Mouse (Mus musculus) gonadal fat pad, adult 2 months (tissue): ENCODE data around the gene Tbkbp1. TPM values are rescaled to one million over a fixed set of nuclear protein-coding genes. Genes with fewer than 3 reads are reported as not detected.
A peak's percentile ranks its signal among the peaks of the same experiment; 100 is the strongest.

ENCODE experiments used
- DNase-seq: peaks from one replicate; pipeline ENCODE4 v3.0.0-alpha.2; 2012; ENCODE audit warnings: low read depth
- polyA plus RNA-seq: library from polyadenylated mRNA; depleted of rRNA; stranded (reverse); fragments of >200 nt; gene quantifications from 2 replicates; pipeline ENCODE4 v1.2.3, GENCODE M21; 2012

Gene Tbkbp1
- polyA plus RNA-seq, 1 experiment, result 11.9 TPM

DNA sequence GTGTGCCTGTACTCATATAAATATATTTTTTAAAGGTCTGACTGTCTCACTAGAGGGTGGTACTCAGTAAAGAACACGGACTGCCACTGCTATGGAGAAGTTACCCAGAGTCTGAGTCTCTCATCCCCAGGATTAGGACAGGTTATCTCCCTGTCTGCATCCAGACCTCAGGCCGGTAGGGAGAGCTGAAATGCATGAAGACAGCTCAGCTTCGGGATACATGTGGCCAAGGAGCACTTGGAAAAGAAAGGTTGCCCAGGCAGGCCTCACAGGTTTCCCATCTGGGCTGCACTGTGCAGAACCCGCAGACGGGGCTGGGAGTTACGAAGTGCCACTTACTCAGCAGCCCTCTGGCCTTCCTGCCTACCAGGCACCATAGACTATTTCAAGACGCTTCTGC is 5.7 kb upstream of the Tbkbp1 start:
- no peak for DNase-seq

DNA sequence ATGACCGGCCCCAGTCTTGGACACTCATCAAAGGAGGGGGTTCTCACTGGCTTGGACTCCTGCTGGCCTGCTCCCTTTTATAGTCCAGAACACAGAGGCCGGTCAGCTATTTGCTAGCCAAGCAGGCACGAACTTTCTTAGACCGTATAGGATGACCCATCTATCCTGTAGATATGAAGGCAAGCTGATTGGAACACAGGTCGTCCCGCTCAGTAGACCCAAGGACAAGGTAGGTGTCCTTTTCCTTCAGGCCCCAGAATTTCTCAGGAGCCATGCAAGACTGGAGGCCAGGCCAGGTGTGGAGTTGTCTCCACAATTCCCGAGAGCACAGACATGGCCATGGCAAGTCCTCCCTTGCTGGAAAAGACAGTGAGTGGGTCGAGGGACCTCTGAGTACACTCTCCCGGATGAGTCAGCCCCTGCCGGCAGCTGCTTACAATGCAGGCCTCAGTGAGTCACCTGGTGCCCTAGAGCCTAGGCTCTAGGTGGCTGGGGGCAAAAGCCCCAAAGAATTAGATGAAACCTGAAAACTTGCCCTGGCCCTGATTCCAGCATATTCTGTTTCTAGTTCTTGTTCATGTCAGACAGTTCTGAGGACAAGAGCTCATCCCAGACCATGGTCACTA is 1.5 kb upstream of the Tbkbp1 start:
- DNase-seq, result no peak

DNA sequence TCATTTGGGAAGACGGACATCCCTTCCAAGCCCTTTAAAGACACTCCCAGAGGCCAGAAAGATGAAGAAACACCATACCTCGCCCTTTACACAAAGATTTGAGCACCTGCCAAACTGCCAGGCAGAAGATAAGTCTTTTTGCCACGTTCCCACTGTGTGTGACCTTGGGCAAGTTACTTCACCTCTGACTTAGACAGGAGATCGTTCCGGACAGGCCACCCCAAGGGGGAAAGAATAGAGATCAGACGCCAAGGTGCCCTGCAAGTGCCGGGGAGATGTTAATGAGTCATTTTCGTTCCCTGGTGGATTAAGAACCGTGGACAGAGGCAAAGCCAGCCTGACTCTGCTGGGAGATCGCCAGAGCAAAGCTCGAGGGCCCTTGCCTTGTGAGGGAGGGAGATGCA is 730 bp upstream of the Tbkbp1 start:
- DNase-seq, result peak; percentile 92

DNA sequence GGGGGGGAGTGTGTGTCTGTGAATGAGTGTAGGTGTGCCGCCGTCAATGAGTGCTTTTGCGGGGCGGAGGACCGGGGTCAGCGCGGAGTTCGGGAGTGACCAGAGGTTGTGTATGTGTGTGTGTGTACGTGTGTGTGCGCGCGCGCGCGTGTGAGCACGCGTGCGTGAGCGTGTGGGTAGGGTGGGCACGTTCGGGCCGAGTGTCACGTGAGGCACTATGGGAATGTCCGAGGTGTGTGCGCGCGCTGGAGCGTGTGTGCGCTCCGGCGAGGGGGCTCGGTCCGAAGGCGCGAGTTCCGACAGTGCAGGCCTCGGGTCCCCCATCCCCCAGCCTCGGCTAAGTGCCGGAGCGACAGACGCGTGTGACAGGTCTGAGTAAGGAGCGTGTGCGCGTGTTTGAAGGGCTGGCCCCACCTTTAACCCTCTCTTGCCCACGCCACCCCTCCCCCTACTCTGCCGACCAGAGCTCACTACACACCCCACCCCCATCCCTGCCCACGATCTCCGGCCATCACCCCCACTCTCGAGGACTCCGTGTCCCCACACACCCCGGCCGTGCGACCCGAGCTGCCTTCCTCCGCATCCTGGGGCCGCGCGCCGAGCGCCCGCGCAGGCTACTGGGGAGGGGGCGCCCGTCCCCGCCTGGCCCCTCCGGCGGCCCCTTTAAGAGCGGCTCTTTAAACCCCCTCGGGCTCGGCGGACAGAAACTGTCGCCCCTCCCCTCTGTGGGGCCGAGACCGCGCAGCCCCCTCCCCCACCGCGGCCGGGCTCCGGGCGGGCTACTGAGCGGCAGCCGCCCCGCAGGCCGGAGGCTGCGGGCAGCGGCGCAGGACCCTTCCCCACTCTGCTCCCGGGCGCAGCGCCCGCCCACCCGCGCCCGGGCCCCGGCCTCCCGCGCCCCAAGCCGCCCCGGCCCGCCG is 624 bp downstream of the Tbkbp1 start:
- DNase-seq, result no peak

DNA sequence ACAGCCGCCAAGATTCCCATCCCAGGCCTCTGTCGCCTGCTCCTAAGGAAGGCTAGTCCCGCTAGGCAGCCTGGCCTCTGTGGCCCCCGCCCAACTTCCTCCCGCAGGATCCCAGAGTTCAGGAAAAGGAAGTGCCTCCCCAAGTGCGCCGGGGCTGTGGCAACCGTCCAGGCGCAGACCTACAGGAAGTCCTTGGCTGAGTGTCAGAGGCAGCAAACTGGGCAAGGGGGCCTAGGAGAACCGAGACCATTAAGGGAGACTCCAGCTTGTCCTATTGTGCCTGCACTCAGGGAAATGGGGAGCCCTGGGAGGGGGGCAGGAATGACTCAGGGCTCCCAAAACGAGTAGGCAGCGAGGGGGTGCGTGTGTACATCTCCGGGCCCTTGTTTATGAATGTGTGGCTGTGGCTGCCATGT is 1.3 kb downstream of the Tbkbp1 start:
- DNase-seq, result no peak

DNA sequence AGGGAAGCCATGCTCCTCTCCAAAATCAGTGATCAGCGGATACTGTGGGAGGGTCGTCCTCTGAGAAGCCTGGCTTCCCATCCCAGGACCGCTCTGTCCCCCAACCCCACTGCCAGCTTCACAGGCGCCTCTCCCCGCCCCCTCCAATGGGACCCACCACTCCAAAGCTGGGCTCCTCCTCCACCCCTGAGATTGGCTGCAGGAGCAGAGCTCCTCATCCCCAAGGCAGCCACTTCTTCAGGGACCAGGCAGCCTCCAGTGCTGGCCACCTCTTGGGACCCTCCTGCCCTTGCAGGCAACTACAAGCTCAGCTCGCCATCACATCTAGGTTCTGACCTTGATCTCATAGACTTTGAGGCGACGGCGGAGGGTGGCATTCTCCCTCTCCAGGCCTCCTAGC is 2.3 kb downstream of the Tbkbp1 start:
- DNase-seq, result no peak

DNA sequence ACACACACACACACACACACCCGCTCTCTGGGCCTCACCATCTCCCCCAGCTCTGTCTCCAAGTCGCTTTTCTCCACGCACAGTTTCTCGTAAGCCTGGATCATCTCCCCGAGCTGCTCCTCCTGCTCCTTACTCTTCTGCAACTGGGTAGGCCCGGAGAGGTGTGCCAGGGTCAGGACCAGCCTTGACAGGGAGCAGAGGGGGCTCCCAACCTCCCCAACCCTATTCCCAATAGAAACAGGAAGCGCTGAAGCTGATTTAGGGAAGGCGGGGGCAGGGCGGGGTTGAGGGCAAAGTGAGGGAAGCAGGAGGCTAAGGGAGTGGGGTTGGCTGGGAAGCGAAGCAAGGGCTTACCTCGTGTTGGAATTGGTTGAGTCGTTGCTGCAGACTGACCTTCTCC is 2.7 kb downstream of the Tbkbp1 start:
- DNase-seq, result no peak

DNA sequence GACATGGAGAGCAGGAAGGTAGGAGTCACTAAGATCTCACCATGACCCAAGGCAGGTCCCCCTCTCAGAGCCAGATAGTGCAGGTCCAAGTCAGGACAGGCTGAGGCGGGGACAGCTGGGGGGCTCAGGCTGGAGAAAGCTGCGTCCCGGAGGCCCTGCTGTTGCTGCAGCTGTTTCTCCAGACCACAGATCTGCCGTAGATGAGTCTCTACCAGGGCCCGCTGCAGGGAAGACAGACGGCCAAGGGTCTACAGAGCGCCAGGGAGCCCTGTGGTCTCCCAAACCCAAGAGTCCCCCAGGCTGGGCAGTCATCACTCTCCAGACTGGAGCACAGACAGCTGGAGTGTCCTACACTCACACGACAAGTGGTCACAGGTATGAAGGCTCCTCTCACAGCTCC is 4.0 kb downstream of the Tbkbp1 start:
- DNase-seq, result no peak

DNA sequence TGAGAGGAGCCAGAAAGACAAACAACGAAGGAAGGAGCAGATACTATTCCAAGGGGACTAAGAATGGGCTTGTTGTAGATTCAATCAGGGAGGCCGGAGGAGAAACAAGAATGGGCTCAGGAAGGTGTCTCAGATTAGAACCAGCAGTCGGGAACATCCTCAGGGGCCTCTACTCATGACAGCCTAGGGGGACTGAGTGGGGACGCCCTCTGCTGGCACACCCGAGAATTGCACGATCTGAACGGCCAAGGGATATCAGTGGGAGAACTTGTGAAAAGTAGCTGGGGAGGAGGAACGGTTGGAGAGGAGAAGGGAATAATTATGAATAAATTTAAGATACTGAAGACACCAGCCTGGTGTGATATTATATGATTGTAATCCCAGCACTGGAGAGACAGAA is 4.6 kb downstream of the Tbkbp1 start:
- DNase-seq, result no peak

DNA sequence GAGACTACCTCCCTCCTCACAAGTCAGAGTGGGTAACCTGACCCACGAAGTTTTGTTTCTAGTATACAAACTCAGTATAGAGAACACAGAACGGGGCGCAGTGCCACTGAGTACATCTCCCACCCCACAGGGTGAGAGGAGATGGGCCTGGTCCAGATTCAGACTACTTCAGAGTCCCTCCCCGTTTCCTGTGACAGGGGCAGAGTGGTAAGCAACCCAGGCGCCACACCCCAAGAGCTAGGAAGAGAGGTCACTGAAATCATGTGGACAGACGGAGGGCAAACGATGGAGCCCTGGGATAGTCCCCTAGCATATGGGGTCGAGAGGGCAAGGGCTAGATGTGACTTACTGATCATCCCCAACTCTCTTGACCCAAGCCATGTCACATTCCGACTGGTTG is 5.3 kb downstream of the Tbkbp1 start:
- no peak for DNase-seq

DNA sequence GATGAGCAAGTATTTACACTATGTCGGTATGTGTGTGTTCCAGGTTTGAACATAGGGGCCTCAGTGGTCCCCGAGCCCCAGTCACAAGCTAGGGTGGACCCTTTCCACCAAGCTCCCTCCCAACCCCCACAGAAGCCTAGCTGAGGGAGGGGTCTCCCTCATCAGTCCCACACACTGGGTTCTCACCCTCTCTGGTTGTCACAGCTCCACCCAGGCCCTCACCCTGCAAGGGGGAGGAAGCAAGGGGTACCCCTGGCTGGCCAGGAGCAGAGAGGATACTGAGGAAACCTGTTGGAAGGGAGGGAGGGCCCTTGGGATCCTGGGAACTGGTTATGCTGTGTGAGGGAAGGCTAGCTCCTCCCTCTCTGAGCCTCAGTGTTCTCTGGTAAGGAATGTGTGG is 6.0 kb downstream of the Tbkbp1 start:
- no peak for DNase-seq

DNA sequence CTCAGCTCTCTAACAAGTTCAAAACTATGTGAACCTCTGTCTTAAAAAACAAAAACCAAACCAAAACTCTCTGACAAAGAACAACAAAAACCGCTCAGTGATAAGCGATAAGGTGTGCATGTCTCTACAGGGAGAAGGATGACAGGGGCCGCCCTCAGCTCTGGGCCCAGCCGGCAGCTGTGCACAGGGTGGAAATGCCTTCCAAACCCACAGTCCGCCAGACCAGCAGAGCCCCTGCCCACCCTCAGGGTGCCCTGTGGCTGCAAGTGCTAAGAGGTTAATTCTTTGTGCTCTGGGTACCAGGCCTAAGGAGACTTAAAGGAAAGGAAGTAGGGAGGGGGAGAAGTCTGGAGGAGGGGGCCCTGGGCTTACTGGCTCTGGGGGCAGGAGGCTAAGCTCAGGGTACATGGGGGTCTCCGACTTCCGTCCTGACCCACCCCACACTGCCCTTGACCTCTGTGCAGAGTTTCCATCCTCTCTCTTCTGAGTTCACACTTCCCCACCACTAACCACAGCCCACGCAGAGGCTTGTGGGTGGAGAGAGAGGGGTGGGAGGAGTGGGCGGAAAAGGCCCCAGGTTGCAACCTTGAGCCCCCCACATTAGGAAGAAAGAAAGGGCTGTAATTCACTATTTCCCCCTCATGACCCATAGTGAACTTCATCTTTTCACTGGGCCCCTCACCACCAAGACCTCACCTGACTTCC is 7.9 kb downstream of the Tbkbp1 start:
- DNase-seq, result no peak

DNA sequence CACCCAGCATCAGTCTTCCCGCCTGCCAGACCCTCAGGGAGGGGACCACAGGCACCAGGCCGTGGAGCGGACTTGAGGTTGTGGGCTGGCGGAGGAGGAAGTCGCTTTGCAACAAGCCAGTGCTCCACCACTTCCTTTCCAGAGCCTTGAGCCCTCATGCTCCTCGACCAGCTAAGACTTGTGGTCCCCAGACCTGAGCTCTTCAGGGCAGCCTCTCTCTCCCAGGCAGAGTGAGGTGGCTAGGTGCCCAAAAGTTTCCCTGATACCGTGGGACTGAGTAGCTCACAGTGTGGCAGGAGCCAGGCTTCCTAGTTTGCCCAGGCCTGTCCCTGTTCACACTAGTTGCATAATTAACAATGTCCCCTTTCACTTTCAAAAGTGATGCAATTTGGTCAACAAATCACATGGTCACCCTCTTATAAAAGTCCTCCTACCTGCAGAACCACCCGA is 9.1 kb downstream of the Tbkbp1 start:
- peak; percentile 64 for DNase-seq

DNA sequence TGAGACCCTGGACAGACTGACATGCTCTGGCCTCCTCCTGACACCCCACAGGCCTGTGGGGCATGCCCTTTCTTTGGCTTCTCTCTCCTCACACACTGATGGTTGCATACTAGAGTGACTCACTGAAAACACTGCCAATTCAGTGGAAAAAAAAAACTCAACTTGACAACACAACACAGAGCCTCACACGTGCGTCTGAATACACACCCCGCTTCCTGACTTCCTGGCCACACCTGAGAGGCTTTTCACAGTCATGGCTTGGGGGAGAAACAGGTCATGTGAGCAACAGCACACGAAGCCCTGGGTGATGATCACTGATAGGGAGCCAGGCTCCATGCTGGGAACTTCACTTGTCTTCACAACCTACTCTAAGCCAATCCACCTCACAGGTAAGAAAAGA is 10.5 kb downstream of the Tbkbp1 start:
- DNase-seq, result no peak

DNA sequence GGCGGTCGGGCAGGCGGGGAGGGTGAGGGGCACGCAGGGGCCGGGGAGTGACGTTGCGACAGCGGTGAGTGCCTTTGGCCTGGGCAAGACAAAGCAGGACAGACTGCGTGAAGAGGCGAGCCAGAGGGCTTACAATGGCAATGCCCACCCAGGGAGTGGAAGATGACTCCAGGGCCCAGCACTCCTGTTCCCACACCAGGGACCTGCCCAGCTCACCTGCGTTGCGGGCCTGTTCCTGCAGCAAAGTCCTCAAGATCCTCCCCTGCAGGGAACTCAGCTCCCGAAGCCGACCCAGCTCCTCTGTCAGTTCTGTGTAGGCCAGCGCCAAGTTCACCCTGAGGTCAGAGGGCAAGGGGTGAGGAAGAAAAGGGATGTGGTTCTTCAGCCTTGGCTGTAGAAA is 12.0 kb downstream of the Tbkbp1 start:
- DNase-seq, result no peak

DNA sequence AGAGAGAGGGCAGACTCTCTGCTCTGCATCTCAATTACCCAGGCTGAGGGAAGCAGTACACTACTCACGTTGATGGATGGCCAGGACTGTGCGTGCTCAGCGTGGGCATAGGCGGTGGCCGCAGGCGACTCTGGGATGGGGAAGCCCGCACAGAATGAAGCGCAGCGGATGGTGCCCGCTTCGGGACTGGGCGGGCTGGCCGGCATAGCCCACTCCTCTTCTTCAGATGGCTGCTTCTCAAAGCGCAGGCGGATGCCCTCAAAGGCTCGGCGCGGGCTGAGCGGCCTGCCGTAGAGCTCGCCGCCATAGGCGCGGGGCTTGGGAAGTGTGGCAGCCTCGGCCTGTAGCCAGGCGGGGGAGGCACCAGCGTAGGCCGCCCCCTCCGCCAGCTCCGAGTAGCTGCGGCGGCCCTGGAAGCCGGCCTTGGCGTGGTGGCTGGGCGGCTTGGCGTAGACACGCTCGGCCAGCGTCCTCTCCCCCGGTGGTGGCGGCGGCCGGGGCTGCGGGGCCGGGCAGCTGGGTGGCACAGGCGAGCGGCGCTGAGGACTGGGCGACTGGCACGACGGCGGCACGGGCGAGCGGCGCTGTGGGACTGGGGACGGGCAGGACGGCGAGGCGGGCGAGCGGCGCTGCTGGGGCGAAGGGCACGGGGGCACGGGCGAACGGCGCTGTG is 12.6 kb downstream of the Tbkbp1 start:
- no peak for DNase-seq

DNA sequence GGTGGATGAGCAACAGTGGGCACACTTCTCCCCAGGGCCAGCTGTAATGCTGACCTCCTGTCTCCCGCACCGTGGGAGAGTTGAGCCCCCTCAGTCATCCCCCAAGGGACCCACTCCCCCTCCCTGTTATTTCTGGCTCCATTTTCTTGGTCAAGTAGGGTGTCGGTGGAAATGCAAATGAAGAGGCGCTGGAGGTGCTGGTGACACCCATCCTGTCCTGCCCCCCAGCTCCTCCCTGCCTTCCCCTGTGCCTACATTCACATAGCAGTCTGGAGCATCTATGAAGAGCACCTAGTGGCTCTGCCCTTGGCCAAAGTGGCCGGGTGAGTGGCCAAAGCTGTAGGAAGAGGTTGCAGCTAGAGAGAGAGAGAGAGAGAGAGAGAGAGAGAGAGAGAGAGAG is 18.0 kb downstream of the Tbkbp1 start:
- no peak for DNase-seq

DNA sequence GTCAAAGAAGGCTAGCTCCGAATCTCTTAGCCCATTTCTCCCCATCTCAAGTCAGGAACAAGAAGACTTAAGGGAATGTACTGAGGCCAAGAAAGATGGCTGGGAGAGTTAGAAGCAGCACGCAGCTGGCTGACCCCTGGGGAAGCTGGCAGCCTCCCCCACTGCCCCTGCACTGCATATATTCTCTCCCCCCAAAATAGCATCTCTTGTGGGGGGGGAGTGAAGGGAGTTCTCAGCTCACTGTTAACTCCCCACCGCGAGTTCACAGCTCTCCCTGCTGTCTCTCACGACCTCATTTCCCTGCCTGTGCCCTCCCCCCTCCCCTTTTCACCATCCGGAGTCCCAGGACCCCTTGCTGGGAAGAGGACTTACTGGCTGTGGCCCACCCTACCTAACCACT is 19.1 kb downstream of the Tbkbp1 start:
- DNase-seq, result no peak

DNA sequence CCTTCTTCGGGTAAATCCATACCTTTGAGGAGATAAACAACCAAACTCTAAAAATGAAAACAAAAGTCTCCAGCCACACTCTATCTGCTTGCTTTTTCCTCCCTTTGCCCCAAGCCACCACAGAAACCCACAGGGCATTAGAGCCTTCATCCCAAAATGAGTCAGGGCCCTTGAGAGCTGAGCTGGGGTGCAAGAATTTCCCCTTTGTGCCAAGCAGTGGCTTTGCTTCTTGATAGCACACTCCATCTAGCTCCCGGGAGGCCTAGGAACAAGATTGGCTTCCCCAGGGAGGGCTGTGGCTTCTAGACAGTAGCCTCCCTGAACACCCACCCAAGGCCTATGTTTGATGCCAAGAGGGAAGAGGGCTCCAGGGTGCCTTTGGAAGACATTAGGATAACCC is 19.6 kb downstream of the Tbkbp1 start:
- no peak for DNase-seq

DNA sequence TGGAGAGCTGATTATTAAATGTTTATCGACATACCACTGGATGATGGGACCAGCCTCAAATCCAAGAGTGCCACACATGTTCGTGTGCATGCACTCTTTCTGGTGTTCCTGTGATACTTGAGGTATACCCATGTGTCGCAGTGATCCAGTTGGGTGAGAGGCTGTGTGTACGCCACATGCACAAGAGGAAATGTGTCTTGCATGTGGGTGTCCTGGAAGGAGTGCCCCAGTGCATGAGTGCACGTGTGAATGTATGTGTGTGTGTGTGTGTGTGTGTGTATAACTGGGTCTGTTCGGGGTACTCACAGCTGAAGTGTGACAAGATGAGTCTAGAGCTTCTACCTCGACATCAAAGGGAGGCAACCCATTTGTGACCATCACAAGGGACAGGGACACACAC is 21.0 kb downstream of the Tbkbp1 start:
- DNase-seq, result no peak

DNA sequence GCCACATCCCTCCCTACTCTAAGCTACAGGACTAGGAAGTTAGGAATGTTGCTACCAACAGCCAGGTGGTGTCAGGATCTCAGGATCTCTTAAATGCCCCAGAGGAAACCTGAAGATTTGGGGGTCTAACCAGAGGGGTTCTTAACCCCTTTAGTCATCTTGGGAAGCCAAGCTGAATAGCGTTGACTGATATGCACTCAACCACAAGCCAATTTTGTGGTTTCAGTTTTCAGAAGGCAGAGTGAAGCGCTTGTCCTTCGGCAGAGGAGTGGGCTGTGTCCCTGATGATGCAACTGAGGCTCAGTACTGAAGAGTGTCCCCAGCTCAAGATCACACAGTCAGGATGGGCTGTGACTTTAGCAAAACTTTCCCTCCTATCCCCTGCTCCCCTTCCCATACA is 22.3 kb downstream of the Tbkbp1 start:
- no peak for DNase-seq
